Mouse (Mus musculus): Measurements from ENCODE around the gene Sun2. TPM values are rescaled to one million over a fixed set of nuclear protein-coding genes. Genes with fewer than 3 reads are reported as not detected.
A peak's percentile ranks its signal among the peaks of the same experiment; 100 is the strongest.

The Sun2 gene
- polyA plus RNA-seq, 1 experiment from 2014 or later: 8.6 TPM

- Histone ChIP-seq H3K9ac (no peak overlapping the region), H3K27ac (ENCODE audit: low read depth) (no peak overlapping the region), H3K4me2 (no peak overlapping the region), H3K27me3 (ENCODE audit: insufficient read depth, low read length) (no peaks in the 10 kb centered on the region), H3K4me3 (ENCODE audit: low read depth, low read length) (no peak overlapping the region), H3K4me1 (ENCODE audit: insufficient read depth) (no peaks in the 10 kb centered on the region), H3K36me3 (ENCODE audit: insufficient read depth) (peaks cover 23% of the 10 kb centered on the region), H3K9me3 (ENCODE audit: low read depth, low read length) (no peaks in the 10 kb centered on the region)
- ATAC-seq (ENCODE audit: insufficient read depth) (no peak), DNase-seq (no peak)
- whole genome bisulfite sequencing: 82% methylated on average over 2 of the region's 2 CpGs
- no peak for TF ChIP-seq CTCF (IDR thresholded peaks at IDR 0.05; ENCODE audit: low read depth)
Measured at GRCm38 (mm10) chr15:79765361-79765760, 23.0 kb upstream of the Sun2 start.

- no peak overlapping the region for H3K27ac ChIP-seq (ENCODE audit: low read depth)
- no peaks in the 10 kb centered on the region for H3K4me1 ChIP-seq (ENCODE audit: insufficient read depth)
- no peaks in the 10 kb centered on the region for H3K9me3 ChIP-seq (ENCODE audit: low read depth, low read length)
- ATAC-seq (ENCODE audit: insufficient read depth): no peak
- H3K4me3 ChIP-seq (ENCODE audit: low read depth, low read length): no peak overlapping the region
- no peak overlapping the region for H3K4me2 ChIP-seq
- peaks cover 23% of the 10 kb centered on the region for H3K36me3 ChIP-seq (ENCODE audit: insufficient read depth)
- no peak for DNase-seq
- WGBS: 77% methylated on average over 11 of the region's 11 CpGs
- H3K9ac ChIP-seq: no peak overlapping the region
- no peak for TF ChIP-seq CTCF (IDR thresholded peaks at IDR 0.05; ENCODE audit: low read depth)
- H3K27me3 ChIP-seq (ENCODE audit: insufficient read depth, low read length): no peaks in the 10 kb centered on the region
Measured at GRCm38 (mm10) chr15:79764539-79765267, 22.4 kb upstream of the Sun2 start.

- no peak for TF ChIP-seq CTCF (IDR thresholded peaks at IDR 0.05; ENCODE audit: low read depth)
- Histone ChIP-seq H3K4me3 (ENCODE audit: low read depth, low read length) (no peak overlapping the region), H3K4me1 (ENCODE audit: insufficient read depth) (no peaks in the 10 kb centered on the region), H3K36me3 (ENCODE audit: insufficient read depth) (peaks cover 23% of the 10 kb centered on the region), H3K27me3 (ENCODE audit: insufficient read depth, low read length) (no peaks in the 10 kb centered on the region), H3K9me3 (ENCODE audit: low read depth, low read length) (no peaks in the 10 kb centered on the region), H3K27ac (ENCODE audit: low read depth) (no peak overlapping the region), H3K4me2 (no peak overlapping the region), H3K9ac (no peak overlapping the region)
- ATAC-seq (ENCODE audit: insufficient read depth) (no peak), DNase-seq (no peak)
- WGBS: 80% methylated on average over 7 of the region's 7 CpGs
Measured at GRCm38 (mm10) chr15:79763601-79764246, 21.4 kb upstream of the Sun2 start.

- no peak overlapping the region for H3K4me3 ChIP-seq (ENCODE audit: low read depth, low read length)
- no peaks in the 10 kb centered on the region for H3K27me3 ChIP-seq (ENCODE audit: insufficient read depth, low read length)
- no peaks in the 10 kb centered on the region for H3K9me3 ChIP-seq (ENCODE audit: low read depth, low read length)
- no peak for TF ChIP-seq CTCF (IDR thresholded peaks at IDR 0.05; ENCODE audit: low read depth)
- H3K27ac ChIP-seq (ENCODE audit: low read depth): no peak overlapping the region
- no peak for ATAC-seq (ENCODE audit: insufficient read depth)
- no peak overlapping the region for H3K9ac ChIP-seq
- H3K4me2 ChIP-seq: no peak overlapping the region
- H3K4me1 ChIP-seq (ENCODE audit: insufficient read depth): no peaks in the 10 kb centered on the region
- H3K36me3 ChIP-seq (ENCODE audit: insufficient read depth): peaks cover 23% of the 10 kb centered on the region
- 89% methylated on average over 9 of the region's 9 CpGs for WGBS
- no peak for DNase-seq
Measured at GRCm38 (mm10) chr15:79763001-79763400, 20.7 kb upstream of the Sun2 start.

- no peak for ATAC-seq (ENCODE audit: insufficient read depth)
- Histone ChIP-seq H3K4me3 (ENCODE audit: low read depth, low read length) (no peak overlapping the region), H3K9ac (no peak overlapping the region), H3K36me3 (ENCODE audit: insufficient read depth) (peaks cover 23% of the 10 kb centered on the region), H3K27ac (ENCODE audit: low read depth) (no peak overlapping the region), H3K4me1 (ENCODE audit: insufficient read depth) (no peaks in the 10 kb centered on the region), H3K9me3 (ENCODE audit: low read depth, low read length) (no peaks in the 10 kb centered on the region), H3K4me2 (no peak overlapping the region), H3K27me3 (ENCODE audit: insufficient read depth, low read length) (no peaks in the 10 kb centered on the region)
- WGBS: 78% methylated on average over 6 of the region's 6 CpGs
- no peak for TF ChIP-seq CTCF (IDR thresholded peaks at IDR 0.05; ENCODE audit: low read depth)
- DNase-seq: no peak
Measured at GRCm38 (mm10) chr15:79760956-79761355, 18.6 kb upstream of the Sun2 start.

GRCm38 (mm10) chr15:79757118-79757517 is 14.8 kb upstream of the Sun2 start:
- H3K27ac ChIP-seq (ENCODE audit: low read depth): no peak overlapping the region
- no peak for DNase-seq
- H3K27me3 ChIP-seq (ENCODE audit: insufficient read depth, low read length): no peaks in the 10 kb centered on the region
- H3K9ac ChIP-seq: no peak overlapping the region
- no peaks in the 10 kb centered on the region for H3K4me1 ChIP-seq (ENCODE audit: insufficient read depth)
- 81% methylated on average over 3 of the region's 3 CpGs for WGBS
- peaks cover 3% of the 10 kb centered on the region; the same call in 1 of the 2 replicates for H3K36me3 ChIP-seq (ENCODE audit: insufficient read depth)
- H3K4me3 ChIP-seq (ENCODE audit: low read depth, low read length): no peak overlapping the region
- no peak for TF ChIP-seq CTCF (IDR thresholded peaks at IDR 0.05; ENCODE audit: low read depth)
- no peak for ATAC-seq (ENCODE audit: insufficient read depth)
- no peak overlapping the region for H3K4me2 ChIP-seq
- no peaks in the 10 kb centered on the region for H3K9me3 ChIP-seq (ENCODE audit: low read depth, low read length)

- H3K4me2 ChIP-seq: no peak overlapping the region
- peak; percentile 42 for DNase-seq
Measured at GRCm38 (mm10) chr15:79755977-79756625, 13.8 kb upstream of the Sun2 start.

More at GRCm38 (mm10) chr15:79755977-79756625, 13.8 kb upstream of the Sun2 start:
- Histone ChIP-seq H3K4me3 (ENCODE audit: low read depth, low read length) (no peak overlapping the region), H3K9me3 (ENCODE audit: low read depth, low read length) (no peaks in the 10 kb centered on the region), H3K27me3 (ENCODE audit: insufficient read depth, low read length) (no peaks in the 10 kb centered on the region), H3K4me1 (ENCODE audit: insufficient read depth) (no peaks in the 10 kb centered on the region), H3K9ac (no peak overlapping the region), H3K27ac (ENCODE audit: low read depth) (no peak overlapping the region), H3K36me3 (ENCODE audit: insufficient read depth) (no peaks in the 10 kb centered on the region)
- no peak for TF ChIP-seq CTCF (IDR thresholded peaks at IDR 0.05; ENCODE audit: low read depth)
- ATAC-seq (ENCODE audit: insufficient read depth): peak; percentile 37
- 65% methylated on average over 8 of the region's 8 CpGs for WGBS
